Mouse (Mus musculus) heart, adult 9 months (tissue): ENCODE results near the gene Furin.

Source experiments
- DNase-seq, 2 experiments: peaks; one replicate each; pipeline ENCODE4 v3.0.0; 2022; ENCODE audit warnings: low spot score in 2 of 2

The Furin gene

DNA sequence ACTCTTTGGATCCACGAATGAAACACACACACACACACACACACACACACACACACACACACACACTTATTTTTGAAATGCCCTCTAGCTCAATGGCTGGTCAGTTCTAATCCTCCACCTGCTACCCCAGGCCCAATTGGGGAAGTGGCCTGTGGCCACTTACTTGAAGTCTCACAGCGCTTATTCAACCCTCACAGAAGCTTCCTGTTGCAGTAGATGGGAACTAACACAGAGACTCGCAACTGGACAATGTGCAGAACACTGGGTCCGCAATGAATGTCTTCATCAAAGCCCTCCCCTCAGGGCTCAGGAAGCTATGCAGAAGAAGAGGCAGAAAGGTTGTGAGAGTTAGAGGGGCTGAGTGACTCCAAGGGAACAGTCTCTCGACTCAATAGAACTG, 22.5 kb upstream of the Furin start:
- DNase-seq: no peak

DNA sequence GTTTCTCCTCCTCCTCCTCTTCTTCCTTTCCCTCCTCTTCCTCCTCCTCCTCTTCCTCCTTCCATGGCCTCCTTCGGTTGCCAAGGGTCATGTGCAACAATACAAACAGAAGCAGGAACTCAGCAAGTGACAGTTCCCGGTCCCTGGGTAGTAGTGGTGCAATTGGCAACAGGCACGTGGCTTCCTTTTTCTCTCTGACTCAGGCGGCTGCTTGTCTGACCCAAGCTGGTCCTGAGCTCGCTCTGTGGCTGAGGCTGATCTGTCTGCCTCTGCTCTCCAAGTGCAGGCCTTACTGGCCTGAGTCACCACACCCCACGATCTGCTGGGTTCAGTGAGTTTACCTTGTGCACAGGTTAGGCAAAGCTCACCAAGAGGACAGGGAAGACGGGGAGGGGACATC, 21.1 kb upstream of the Furin start:
- DNase-seq: peak in 1 of 2 experiments; percentile 30

DNA sequence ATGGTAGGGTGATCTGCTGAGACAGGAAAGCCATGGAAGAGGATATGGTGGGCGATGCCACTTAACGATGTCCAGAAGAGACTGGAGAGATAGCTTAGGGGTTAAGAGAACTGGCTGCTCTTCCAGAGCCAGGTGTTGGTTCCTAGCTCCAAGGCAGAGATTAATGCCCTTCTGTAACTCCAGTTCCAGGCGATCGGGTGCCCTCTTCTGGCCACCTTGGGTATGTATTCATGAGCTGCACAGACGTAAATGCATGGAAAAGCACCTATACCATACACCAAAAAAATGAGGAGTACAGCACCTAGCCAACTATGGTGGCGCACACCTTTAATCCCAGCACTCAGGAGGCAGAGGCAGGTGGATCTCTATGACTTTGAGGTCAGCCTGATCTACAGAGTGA, 19.5 kb upstream of the Furin start:
- no peak for DNase-seq

DNA sequence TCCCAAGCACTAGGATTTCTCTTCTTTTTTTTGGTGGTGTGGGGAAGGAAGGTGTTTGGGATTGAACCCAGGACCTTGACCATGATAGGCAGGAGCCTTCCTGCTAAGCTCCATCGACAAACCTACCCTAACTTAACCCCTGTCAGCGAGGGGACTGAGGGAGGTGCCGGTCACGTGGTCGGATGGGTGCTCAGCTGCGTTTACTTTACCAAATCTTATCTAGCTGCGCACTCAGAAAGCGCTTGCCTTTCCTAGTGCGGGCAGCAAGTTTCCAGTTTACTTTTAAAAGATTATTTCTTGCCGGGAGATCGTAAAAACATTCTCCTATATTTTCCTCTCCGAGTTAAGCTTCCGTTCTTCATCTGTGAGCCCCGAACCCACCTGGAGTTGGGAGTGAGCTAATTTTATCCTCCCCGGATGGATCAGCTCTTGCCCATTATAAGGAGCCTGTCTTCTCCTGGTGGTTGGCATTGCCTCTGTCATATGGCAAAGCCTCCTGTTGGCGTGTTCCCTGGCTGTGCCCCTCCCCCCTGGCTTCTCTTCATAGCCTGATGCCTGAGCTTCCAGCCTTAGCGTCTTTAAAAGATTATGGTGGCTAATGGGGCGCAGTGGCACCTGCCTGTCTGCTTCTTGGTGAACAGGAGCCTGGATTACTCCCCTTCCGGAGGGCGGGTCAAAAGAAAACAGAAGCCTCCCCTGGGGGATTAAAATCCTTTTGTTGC, 17.7 kb upstream of the Furin start:
- DNase-seq: peak in 1 of 2 experiments; percentile 58

DNA sequence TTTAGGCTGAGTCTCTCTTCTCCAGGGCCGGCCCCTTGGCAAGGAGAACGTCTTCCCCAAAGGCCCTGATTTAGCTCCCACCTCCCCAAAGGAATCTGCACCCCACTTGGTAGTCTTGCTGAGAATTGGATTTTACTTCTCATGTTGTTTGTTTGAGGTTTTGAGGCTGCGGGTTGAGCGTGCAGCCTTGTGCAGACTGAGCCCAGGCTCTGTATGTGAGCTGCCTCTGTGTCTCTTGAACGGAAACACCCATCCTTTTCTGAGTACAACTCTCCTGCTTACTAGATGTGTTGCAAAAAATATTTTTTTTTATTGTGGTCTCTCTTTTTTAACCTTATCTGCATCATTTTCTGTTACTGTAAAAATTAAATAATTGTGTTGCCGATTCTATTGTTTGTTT, 16.3 kb upstream of the Furin start:
- DNase-seq: no peak

DNA sequence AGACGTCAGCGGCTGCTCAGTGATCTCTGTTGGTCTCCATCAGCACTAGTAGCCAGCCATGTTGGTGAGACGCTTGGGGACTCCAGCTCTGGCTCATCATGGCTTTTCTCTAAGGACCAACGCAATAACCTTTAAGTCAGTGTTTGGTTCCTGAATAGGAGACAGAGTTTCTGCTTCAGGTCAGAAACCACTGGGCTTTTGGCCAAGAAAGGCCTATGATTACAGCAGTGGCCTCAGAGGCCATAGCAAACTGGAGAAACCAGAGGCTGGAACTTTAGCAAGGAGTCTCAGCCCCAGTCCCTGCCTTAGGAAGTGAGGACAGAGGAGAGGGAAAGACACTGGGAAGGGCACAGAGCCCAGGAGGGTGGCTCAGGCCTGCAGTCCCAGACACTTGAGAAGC, 15.3 kb upstream of the Furin start:
- no peak for DNase-seq

DNA sequence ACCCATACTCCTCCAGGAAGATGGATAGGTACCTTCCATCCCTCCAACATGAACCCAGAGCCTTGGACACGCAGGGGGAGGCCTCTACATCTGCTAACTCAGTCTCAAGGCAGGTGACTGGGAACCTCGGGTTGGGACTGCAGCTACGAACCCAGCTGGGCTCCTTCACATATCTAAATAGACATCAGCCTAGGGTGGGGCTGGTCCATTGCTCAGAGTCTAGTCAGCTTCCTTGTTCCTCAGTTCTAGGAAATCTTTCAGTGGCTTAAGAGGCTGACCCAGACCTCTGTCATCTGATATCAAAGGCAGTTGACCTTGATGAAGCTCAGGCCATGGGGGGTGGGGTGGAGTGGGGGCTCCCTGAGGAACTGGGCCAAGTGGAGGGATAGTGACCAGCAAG, 14.0 kb upstream of the Furin start:
- DNase-seq: no peak

DNA sequence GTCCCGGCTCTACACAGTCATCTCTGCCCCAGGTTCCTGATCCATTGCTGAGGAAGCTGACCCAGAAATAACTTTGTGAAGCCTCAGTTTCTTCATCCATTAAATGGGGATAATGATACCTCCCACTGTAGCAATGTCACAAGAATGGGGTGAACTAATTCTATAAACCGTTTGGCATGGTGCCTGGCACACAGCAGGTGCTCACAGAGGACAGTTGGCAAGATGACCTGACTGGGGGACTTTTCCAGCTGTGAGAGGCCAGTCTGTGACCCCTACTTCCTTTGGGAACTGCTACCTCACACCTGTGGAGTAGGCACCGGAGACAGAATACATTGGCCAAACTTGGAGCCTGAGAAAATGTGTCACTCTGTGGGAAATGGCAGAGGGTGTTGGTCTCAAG, 12.8 kb upstream of the Furin start:
- DNase-seq: no peak

DNA sequence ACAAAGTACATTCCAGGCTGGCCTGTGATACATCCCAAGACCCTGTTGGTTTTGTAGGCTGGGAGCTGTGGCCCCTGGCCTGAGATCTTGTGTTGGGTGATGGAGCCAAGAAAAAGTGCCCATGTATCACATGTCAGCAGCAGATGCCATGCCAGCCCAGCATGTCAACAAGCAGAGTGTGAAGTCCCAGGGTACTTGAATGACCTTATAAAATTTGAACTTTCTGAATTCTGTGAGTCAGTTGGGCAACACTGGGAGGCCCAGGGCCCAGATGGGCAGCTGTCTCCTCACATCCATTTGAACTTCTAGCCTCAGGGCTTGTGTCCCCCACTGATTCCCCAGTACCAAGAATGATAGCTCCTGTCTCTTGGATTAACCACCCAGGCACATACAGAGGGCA, 12.4 kb upstream of the Furin start:
- DNase-seq: no peak

DNA sequence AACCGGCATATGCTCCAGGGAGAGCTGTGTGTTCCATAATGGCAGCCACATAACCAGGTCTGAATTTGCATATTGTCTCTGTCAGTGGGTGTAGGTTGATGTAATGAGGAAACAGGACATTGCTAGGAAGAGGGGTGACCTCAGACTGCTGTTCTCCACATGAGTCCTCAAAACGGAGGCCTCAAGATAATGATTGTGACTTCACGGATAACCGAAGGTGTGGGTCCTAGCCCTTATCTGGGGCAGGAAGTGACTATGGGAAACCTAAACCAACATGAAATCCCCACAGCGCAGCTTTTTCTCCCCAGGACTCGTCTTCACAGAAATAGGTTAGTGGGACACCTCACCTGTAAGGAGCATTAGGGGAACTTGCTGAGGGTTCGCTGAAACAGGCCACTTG, 11.7 kb upstream of the Furin start:
- DNase-seq: no peak

DNA sequence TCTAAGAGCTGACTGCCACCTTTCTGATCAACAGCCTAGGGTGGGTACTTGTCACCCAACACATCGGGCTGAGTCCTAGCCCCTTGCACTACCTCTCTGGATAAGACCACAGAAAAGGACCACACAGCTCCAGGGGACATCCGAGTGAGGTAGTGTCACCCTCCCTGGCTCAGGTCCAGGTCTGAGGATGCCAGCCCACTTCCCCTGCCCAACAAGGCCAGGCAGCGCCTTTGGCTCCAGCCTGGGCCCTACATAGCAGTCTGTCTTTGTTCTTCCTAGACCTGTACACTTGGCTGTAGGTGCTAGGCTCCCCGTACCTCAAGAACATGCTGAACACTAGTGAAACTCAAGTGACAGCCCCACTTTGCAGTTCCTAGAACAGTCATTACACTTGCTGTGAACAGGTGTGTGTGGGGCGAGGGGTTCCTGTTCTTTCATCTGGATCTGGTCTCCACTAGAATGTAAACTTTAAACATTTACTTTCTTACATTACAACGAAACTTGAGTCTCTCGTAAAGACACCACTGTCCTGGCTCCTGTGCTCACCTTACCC, 9.1 kb upstream of the Furin start:
- DNase-seq: no peak

DNA sequence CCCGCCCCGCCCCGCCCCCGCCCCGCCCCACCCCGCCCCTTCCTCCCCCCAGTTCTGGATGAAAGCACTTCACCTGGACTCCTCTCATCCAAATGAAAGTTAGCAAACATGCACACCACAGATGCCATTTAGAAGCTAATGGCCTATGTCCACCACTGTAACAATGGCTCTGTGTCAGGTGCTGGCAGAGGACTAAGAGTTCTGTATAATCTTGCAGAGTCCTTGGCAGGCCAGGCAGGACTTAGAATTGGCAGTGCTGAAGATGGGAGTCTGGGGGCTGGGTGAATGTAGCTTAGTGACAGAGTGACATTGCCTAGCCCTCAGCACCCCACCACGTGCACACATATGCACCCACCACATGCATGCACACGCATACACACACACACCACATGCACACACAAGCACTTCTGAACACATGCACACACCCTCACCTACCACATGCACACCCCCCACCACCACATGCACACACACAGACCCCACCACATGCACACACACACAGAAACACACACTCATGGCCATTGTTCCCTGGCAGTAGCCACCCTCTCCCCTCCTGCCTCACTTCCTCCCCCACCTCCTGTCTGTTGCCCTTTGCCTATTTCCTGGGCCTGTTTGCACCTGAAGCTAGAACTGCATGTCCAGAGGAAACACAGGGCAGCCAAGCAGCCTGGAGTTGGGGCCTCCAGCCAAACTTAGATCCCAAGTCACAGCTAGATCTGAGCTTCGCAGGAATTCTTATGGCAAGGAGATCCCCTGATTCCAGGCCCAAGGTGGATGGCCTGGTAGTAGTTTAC, 8.5 kb upstream of the Furin start:
- no peak for DNase-seq

DNA sequence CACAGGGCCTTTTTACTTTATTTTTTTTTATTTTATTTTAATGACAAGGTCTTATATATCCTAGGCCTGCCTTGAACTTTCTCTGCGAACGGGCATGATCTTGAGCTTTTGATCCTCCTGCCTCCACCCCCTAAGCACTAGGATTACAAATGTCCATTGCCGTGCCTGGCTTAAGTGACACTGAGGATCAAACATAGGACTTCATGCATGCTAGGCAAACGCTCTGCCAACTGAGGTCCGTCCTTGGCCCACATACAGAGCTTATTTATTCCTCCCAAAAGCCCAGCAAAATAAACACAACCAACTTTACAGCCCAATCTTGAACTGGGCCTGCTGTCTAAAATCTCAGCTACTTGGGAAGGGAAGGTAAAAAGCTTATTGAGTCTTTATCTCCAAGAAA, 7.5 kb upstream of the Furin start:
- DNase-seq: no peak

DNA sequence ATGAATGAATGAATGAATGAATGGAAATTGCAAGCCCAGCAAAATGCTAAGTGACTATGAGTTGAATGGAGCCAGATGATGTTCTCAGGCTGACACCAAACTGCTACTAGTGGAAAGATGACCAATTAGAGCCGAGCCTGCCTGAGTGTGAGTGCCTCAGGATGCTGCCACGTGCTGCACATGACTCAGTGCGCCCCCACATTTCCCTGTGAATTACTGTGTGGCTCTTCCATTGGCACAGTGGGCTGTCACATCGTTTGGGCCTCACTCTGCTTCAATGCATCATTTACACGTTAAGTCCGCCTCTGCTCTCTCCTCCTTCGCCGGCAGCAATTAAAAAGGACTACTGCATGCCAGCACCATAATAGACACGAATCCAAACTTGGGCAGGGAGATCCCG, 7.0 kb upstream of the Furin start:
- DNase-seq: no peak

DNA sequence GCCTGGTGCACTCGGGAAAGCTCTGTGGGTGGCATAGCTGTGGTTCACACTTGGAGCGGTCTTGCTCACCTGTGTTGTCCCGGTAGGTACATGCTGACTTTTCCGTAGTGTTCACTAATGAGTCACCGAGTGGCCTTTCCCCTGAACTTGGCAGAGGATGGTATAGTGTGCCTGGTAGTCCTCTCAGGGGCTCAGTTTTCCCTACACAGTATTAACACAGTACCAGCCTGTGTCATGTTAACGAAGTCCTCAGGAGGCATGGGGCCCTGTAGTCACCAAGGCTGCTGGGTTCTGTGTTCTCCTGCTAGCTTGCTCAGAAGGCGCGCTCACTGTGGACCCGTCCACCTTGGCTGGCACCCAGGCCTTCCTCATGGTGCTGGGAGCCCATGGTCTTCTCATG, 5.1 kb upstream of the Furin start:
- no peak for DNase-seq

DNA sequence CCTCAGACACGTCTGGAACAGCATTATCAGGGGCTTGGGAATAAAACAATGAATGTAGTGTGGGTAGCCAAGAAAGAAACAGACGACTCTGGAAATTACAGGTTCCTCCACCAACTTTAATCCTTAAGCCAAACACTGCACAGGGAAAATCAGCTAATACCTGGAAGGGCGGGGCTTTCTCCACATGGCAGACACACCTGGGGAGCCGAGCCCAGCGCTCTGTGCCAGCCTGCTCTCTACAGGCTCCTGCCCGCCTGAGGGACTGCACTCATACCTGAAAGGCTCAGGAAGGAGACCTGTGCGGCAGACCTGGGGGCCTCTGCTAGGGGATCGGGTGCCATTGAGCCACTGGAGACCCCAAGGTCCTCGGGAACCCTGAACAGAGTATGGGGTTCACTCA, 2.5 kb upstream of the Furin start:
- DNase-seq: no peak

DNA sequence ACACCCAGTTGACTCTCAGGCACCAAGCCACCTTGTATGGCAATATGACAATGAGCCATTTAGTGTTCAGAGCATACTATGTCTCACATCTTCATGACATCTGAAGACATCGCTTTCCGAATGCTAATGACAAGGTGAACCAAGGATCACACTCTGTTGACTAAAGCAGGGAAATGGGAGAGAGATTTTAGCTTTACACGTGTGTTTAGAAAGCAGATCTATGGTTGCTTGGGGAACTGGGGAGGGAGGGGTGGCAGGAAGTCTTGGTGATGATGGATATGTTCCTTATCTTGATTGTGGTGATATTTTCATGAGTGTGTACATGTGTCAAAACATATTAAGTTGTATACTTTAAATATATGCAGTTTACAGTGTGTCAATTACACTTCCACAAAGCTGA, 950 bp upstream of the Furin start:
- no peak for DNase-seq

DNA sequence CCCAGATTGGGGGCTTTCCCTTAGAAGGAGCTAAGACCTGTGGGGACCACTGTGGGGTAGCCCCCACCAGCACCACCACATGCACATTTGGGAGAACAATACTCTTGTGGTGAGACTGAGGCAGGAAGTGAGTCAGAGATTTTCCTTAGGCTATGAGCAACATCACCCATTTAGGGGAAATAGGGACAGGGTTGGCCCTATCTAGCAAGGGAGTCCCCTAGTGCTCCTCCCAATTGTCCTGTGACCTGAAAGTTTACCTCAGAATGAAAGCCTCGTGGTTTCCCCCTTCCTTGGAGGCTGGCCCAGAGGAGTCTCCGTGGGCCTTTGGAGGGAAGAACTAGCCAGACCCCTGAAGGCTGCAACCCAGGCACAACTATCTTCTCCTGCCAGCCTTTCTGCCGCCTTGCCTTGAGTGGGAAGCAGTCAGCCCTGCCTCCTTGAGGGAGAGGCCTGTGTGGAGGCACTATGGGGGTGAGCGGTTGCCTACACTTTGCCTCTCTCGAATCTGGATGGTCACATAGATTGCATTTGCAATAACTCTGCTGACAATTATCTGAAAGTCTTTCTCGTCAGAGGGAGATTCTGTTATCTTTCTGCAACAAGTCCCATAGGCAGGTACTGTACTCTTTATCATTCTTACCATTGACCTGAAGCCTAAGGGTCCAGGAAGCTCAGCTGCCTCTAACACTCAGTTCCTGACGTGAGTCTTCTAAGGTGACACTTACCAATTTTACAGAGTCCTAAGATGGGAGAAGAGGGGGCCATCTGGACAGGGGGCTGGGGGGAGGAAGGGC, 938 bp downstream of the Furin start:
- peak; percentile 47 to 71 for DNase-seq

DNA sequence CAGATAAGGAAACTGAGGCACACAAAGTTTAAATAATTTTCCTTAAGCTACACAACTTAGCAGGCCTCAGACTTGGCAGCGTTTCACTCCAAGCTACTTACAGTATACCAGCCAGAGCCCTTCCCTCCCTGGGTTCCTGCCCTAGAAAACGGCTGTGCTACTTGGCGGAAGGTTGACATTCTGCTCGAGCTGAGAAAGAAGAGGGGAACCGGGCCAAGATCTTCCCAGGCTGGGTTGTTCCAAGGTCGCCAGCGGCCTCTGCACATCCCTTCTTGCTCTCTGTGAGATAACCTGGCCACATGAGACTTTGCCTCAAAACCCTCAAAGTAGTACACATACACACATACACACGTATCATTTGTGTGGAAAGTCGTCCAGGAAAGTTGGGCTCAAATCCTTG, 1.7 kb downstream of the Furin start:
- peak; percentile 79 to 84 for DNase-seq

DNA sequence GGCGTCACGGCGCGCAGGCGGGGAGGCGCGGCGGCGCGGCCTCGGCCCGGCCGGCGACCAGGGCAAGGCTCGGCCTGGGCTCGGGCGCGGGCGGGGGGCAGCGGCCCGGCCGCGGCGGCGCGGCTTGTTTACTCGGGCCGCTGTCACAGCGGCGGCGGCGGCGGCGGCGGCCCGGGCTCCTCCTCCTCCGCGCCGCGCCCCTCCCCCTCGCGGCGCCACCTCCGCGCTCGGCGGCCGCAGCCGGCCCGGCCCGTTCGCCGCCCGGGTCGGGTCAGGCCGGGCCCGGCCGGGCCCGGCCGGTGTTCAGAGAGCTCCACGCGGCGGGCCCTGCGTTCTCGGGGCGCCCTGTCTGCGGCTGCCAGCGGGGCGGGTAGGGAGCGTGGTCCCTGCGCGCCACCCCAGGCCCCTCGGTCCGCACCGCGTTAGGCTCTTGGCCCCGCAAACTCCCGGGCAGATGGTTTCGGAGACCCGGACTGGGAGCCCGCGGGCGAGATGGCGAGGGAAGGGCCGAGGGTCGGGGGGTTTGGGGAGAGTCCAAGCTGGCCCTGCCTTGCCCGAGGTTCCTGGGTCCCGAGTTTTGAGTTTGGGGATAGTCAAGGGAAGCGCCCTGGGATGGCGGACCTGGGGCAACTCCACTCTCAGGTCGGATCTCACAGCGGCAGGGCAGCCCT, 2.5 kb downstream of the Furin start:
- peak; percentile 61 for DNase-seq

DNA sequence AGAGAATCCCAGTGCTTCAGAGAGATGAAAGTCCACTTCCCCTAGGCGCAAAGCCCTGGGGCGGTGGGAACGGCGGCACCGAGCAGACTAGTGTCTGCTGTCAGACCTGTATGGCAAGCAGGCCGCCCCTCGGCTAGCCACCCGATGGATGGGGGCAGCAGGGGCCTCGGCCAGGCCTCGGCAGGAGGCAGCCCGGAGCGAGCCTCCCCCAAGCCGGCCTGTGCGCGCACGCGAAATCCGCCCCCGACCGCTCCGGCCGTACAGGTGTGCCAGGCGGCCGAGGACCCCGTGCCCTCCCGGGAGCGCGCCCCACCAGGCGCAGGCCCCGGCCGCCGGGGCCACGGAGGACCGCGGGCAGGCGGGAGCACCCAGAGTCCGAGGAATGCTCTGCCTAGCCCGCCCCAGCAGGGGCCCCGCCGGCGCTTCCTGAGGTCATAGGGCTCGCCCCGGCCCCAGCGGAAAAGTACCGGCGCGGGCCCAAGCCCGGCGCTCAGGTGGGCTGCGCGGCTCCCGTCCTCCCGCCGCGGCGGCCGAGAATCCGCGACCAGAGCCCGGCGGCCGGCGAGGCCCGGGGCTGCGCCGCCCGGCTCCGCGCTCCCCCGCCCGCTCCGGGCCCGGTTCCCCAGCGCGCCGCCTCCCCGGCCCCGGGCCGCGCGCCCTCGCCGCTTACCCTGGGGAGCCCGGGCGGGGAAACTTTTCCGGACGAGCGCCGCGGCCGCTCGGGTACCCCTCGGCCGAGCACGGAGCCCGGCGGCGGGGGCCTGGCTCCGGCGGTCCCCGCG, 3.2 kb downstream of the Furin start:
- peak in 1 of 2 experiments; percentile 41 for DNase-seq
